Mouse (Mus musculus) testis, postnatal 10 days (tissue): Measurements from ENCODE around the gene Pde3a.

Experiments
- DNase-seq: peaks from one replicate; pipeline ENCODE4 v3.0.0; 2021; ENCODE audit warnings: low spot score

The Pde3a gene

GRCm38 (mm10) chr6:141405496-141405895 lies 156.4 kb downstream of the Pde3a start:
- DNase-seq = no peak

- DNase-seq = no peak
Observed at GRCm38 (mm10) chr6:141408758-141409157, 159.7 kb downstream of the Pde3a start.

- no peak for DNase-seq
Observed at GRCm38 (mm10) chr6:141410836-141411235, 161.8 kb downstream of the Pde3a start.

- DNase-seq = no peak
Observed at GRCm38 (mm10) chr6:141425114-141425513, 176.0 kb downstream of the Pde3a start.

GRCm38 (mm10) chr6:141428587-141428986 lies 179.5 kb downstream of the Pde3a start:
- DNase-seq = no peak

- no peak for DNase-seq
Observed at GRCm38 (mm10) chr6:141430134-141430533, 181.1 kb downstream of the Pde3a start.

GRCm38 (mm10) chr6:141432271-141432974 lies 183.4 kb downstream of the Pde3a start:
- no peak for DNase-seq

GRCm38 (mm10) chr6:141433917-141434756 lies 185.1 kb downstream of the Pde3a start:
- no peak for DNase-seq

- DNase-seq = no peak
Observed at GRCm38 (mm10) chr6:141435160-141435559, 186.1 kb downstream of the Pde3a start.

- DNase-seq = no peak
Observed at GRCm38 (mm10) chr6:141439965-141440364, 190.9 kb downstream of the Pde3a start.

GRCm38 (mm10) chr6:141447547-141447946 lies 198.5 kb downstream of the Pde3a start:
- DNase-seq = peak; percentile 78

- DNase-seq = no peak
Observed at GRCm38 (mm10) chr6:141448886-141449285, 199.8 kb downstream of the Pde3a start.

- DNase-seq = no peak
Observed at GRCm38 (mm10) chr6:141455335-141455734, 206.3 kb downstream of the Pde3a start.

- DNase-seq = no peak
Observed at GRCm38 (mm10) chr6:141456591-141456990, 207.5 kb downstream of the Pde3a start.

GRCm38 (mm10) chr6:141470251-141470650 lies 221.2 kb downstream of the Pde3a start:
- DNase-seq = no peak

- no peak for DNase-seq
Observed at GRCm38 (mm10) chr6:141474223-141474622, 225.2 kb downstream of the Pde3a start.

- DNase-seq = no peak
Observed at GRCm38 (mm10) chr6:141474696-141475095, 225.6 kb downstream of the Pde3a start.

GRCm38 (mm10) chr6:141485302-141486021 lies 236.4 kb downstream of the Pde3a start:
- DNase-seq = no peak

GRCm38 (mm10) chr6:141487266-141487665 lies 238.2 kb downstream of the Pde3a start:
- DNase-seq = no peak

GRCm38 (mm10) chr6:141488619-141489018 lies 239.6 kb downstream of the Pde3a start:
- DNase-seq = peak; percentile 82

GRCm38 (mm10) chr6:141494909-141495308 lies 245.8 kb downstream of the Pde3a start:
- DNase-seq = no peak

- no peak for DNase-seq
Observed at GRCm38 (mm10) chr6:141495634-141496418, 246.8 kb downstream of the Pde3a start.
